Mouse (Mus musculus): ENCODE results near the gene Slfn5.

DNA sequence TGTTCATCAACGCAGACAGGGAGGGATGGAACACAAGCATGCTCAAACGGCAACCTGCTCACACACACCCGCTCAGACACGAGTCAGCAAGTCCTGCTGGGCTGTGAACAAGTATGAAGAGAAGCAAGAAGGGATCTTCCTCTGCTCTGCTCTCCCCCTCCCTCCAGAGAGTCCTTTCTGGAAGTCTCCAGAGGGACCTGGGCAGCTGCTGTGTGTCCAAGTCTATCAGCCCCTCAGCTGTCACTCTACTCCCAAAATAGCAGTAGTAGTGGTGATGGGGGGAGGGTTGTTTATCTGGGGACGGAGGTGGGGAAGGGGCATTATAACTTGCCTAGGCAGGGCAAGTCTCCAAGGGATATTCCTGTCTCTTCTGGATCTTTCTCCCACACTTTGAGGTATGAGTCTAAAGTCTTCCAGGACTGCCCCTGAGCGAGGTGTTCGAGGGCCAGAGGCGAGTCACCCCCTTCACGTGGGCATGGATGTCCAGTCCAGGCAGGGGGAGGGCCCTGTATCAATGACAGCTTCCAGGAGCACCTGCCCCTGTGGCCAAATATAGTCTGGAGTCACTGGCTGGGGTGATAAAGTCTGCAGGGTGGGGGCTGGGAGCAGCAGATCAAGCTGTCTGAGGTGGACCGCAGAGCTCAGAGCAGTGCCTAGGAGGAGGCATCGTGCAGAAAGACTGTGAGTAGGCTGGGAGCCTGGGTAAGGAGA, 40.3 kb upstream of the Slfn5 start:
- TF ChIP-seq MAFK (IDR thresholded peaks at IDR 0.05; ENCODE audit: insufficient read depth, low read depth, low read length) (no peak), HCFC1 (IDR thresholded peaks at IDR 0.05; ENCODE audit: borderline replicate concordance, insufficient read depth, low read length) (no peak), ZNF384 (IDR thresholded peaks at IDR 0.05; ENCODE audit: low read depth, low read length) (no peak)

Measured in ES-E14 (cell line).